Mouse (Mus musculus): ENCODE measurements around the gene Pnpla8. TPM values are rescaled to one million over a fixed set of nuclear protein-coding genes. Genes with fewer than 3 reads are reported as not detected.
"Not testable (repeated sequence)": the region's sequence is repeated elsewhere in the genome, so short reads cannot be mapped to it uniquely, and the experiment has no call there.

The Pnpla8 gene
- total RNA-seq, 2 experiments from 2014 or later = 146 to 161 TPM

DNA sequence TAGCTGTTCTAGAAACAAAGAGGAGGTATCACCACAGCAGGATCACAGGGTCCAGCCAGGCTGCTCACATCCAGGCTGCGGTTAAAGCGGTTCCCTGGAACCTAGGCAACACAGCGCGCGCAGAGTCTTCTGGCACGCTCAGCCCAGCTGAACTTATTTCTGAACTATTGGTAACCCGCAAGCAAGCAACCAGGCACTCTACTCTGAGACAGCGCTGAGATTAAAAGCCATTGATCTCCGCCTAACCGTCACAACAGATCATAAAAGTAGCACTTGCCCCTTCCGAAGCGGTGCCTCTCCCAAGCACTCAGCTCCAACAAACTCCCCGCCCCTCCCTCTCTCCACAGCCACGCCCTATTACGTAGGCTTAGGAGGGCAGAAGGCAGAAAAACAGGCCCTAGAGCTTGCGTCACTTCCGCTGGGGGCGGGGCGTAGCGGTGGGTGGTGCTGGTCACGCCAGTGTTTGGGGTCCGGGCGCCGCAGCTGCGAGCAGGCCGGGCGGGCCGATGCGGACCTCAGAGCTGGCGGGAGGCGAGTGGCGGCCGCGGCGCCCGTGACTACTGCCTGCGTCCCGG is 47.6 kb downstream of the Pnpla8 start:
- intact Hi-C loops (cut with DNase I) = loop anchor here (1.0 kb wide), 1 partner anchor 59 kb away; the partner anchor contains the start of gene Dnajb9
- peak; percentile 100 for DNase-seq

- peak in 1 of 2 experiments; percentile 78 for DNase-seq
- intact Hi-C loops (cut with DNase I) = loop anchor here (1.0 kb wide), 1 partner anchor 59 kb away; the partner anchor contains the start of gene Dnajb9
These were observed 48.2 kb downstream of the Pnpla8 start for GRCm38 (mm10) chr12:44269311-44269831.

GRCm38 (mm10) chr12:44274125-44274835 is 53.1 kb downstream of the Pnpla8 start:
- intact Hi-C loops (cut with DNase I) = no loop called here
- no peak for DNase-seq

- intact Hi-C loops (cut with DNase I); DNase-seq: not testable (repeated sequence)
These were observed 59.0 kb downstream of the Pnpla8 start for GRCm38 (mm10) chr12:44280147-44280546.

DNA sequence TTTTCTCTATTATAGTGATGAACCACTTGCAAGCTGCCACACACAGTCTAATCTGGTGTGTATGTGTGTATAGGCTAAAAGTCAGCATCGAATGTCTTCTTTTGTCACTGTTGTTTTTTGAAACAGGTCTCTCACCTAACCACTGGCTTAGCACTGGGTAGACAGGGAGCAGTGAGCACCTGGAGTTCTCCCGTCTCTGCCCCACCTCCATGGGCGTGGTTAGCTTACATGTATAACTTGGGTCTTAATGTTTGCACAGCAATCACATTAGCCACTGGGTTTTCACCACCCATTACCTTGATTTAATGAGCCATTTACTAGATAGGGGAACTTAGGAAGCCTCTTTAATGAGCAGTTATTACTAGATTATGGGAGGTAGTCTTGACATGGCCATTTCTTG is 60.4 kb downstream of the Pnpla8 start:
- intact Hi-C loops (cut with DNase I) = no loop called here

GRCm38 (mm10) chr12:44283378-44283777 is 62.2 kb downstream of the Pnpla8 start:
- peak in 1 of 2 experiments; percentile 25 for DNase-seq
- intact Hi-C loops (cut with DNase I) = no loop called here

More for the DNA sequence above, 60.4 kb downstream of the Pnpla8 start:
- DNase-seq = no peak

- no peak for DNase-seq
- intact Hi-C loops (cut with DNase I) = no loop called here
These were observed 65.8 kb downstream of the Pnpla8 start for GRCm38 (mm10) chr12:44286992-44287391.

DNA sequence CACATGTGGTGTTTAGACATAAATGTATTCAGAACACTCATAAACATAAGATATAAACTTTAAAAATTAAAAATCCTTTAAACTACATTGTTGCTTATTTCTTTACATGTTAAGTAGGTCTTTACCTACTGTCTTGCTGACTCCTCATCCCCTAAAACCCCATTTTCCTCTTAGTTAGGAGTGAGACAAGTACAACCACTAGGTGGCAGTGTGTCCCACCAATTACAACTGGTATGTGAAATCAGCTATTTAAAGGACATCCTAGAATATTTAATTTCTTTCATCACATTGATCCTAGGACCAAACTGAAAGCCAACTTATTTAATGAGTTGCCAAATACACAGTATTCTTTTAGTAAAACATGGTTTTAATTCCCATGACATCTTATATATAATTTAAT is 71.1 kb downstream of the Pnpla8 start:
- intact Hi-C loops (cut with DNase I) = no loop called here
- peak; percentile 61 to 68 for DNase-seq

DNA sequence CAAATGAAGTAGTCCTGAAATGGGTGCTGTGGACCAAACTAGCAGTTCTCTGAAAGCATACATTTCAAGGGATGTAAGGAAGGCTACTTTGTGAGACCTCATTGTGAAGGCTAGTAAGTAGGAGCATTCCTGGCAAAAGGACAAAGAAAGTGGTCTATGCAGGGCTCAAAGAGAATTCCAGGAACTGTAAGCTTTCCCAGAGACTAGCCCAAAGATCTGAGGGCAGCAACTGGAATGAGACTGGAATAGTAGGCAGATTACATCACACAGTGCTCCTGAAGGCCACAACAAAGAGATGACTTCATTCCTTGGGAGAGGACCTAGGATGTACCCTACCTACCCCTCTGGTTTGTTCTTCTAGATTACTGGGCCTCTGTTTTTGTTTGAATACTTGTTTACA is 79.6 kb downstream of the Pnpla8 start:
- intact Hi-C loops (cut with DNase I) = no loop called here
- no peak for DNase-seq

DNA sequence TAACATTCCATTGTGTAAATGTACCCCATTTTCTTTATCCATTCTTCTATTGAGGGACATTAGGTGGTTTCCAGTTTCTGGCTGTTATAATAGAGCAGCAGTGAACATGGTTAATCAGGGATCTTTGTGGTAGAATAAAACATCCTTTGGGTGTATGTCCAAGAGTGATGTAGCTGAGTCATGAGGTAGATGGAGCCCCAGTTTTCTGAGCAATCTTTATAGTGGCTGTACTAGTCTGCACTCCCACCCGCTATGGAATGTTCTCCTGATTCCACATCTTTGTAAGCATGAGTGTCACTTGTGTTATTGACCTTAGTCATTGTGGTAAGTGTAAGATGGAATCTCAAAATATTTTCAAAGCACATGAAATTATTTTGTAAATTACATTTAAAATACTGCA is 82.8 kb downstream of the Pnpla8 start:
- no peak for DNase-seq
- intact Hi-C loops (cut with DNase I) = no loop called here

DNA sequence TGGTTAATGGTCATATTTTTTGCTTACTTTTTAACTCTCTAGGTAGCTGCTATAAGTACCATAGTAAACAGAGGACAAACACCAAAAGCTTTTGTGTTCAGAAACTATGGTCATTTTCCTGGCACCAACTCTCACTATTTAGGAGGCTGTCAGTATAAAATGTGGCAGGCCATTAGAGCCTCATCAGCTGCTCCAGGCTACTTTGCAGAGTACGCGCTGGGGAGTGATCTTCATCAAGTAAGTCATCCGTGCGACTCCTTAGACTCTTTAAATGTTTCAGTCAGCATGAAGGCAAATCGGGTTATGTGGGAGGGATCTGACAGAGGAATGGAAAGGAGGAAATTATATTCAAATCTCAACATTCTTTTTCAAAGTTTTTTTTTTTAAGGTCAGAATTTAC is 83.7 kb downstream of the Pnpla8 start:
- intact Hi-C loops (cut with DNase I) = no loop called here
- DNase-seq = no peak

DNA sequence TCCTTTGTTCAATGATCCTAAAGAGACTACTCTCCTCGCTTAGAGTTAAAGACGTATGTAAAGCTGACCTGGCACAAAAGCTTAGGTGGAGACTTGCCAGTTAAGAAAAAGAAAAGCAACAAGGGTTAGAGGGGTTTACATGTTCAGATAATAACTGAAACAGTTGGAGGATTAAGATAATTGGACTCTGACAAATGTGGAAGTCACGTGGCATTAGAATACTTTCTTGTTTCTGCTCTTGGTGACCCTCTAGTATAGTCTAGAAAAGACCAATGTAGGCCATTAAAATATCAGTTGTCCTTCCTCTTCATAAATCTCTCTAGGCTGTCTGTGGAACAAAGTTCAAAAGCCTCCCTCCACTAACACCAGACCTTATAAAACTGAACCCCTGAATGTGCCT is 87.1 kb downstream of the Pnpla8 start:
- intact Hi-C loops (cut with DNase I) = no loop called here
- no peak for DNase-seq

GRCm38 (mm10) chr12:44315212-44315611 is 94.0 kb downstream of the Pnpla8 start:
- intact Hi-C loops (cut with DNase I) = no loop called here

GRCm38 (mm10) chr12:44325091-44325490 is 103.9 kb downstream of the Pnpla8 start:
- no peak for DNase-seq
- intact Hi-C loops (cut with DNase I) = no loop called here

More at GRCm38 (mm10) chr12:44315212-44315611, 94.0 kb downstream of the Pnpla8 start:
- DNase-seq = no peak

- no peak for DNase-seq
- intact Hi-C loops (cut with DNase I) = no loop called here
These were observed 106.3 kb downstream of the Pnpla8 start for GRCm38 (mm10) chr12:44327452-44327851.

GRCm38 (mm10) chr12:44328381-44329315 is 107.5 kb downstream of the Pnpla8 start, which contains the start of gene Nrcam:
TSS of gene Nrcam (plus strand) at chr12:44328885.
- peak; percentile 7 to 21 for DNase-seq
- intact Hi-C loops (cut with DNase I) = no loop called here

DNA sequence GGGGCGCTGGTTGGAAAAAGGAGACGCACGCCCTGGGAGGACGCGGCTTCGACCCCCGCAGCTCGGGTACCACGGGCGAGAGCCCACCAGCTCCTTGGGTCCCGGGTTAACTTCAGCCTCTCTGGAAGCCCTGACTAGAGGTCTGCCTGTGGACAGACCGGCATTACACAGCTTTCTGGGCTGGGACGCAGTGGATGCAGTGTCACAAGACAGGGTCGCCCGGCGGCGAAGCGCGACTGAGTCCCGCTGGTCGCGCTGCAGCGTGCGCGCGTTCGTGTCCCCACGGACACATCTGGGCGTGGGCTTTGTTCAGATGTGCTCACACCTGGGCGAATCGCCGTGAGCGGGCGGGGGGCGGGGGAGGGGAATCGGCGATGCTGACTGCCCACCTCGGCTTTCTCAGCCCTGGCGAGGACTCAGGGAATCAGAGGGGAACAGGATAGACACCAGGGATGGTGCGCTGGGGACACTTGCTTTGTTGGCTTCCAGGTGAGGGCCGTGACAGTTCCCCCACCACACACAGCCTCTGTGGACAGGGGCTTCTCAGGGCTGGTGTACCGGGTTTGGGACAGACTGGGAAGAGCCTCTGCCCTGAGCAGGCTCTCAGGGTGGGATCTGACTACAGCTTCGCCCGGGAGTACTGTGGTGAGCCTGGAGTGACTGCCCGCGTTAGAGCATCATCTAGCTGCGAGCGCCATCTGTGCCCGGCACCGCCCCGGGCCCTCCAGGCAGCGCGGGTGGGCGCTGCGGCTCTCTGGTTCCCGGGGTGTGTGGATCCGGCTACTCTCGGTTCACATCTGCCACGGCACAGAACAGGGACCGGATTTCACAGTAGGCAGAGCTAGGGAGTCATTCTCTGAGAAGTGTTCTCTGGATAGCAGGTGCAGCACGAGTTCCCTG is 108.4 kb downstream of the Pnpla8 start:
- intact Hi-C loops (cut with DNase I) = no loop called here
- DNase-seq = peak in 1 of 2 experiments; percentile 8

DNA sequence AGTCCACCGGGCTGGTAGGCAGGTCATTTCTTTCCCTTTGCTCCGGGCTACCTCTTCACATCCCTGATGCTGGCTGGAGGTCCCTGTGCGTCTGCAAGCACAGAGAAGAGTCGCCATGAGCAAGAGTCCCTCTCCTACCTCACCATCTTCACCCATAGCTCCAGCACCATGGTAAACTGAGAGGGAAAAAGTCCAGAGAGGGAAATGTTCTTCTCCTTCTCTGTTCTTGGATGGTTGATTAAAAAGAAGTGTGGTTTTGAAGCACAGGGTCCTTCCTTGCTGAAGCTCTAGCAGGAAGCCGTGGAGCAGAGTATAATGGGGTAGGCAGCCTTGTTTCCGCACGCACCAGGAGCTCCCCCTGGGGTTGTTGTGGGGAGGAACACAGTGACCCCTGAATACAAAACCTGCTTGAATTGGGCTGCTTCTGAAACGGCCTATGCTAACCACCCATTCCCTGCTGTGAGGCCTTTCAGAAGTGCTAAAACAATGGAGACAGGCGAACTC is 109.1 kb downstream of the Pnpla8 start:
- intact Hi-C loops (cut with DNase I) = no loop called here
- no peak for DNase-seq

GRCm38 (mm10) chr12:44337136-44337640 is 116.0 kb downstream of the Pnpla8 start:
- intact Hi-C loops (cut with DNase I) = no loop called here
- DNase-seq = no peak

Data from heart, postnatal 36 days (tissue).